Comparison of ENCODE assay signal across 8 mouse cellular contexts in the genomic region with DNA sequence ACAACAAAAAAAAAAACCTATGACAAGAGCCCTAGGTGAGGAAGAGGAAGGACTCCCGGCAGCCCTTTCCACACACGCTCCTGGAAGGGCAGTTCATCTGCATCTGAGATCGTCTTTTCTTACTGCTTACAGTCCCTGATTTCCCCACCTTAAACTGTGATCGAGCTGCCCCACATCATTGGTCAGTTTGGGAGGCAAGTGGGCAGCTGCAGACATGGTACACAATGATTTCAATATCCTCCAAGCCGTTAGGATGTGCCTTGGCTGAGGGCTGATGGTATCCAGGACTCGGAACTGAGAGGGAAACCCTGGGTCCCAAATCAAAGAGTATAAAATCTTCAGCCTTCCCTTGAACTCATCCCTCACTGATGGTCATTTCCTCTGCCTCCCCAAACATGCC. TPM values are rescaled to one million over a fixed set of nuclear protein-coding genes. Genes with fewer than 3 reads are reported as not detected.
A peak's percentile ranks its signal among the peaks of the same experiment; 100 is the strongest.
DNase-seq lines count a peak whose midpoint lies in the region; ATAC-seq lines count a peak whose summit lies in the region.

No protein-coding gene starts in this region.

- H3K9me3 ChIP-seq in heart, embryonic 13.5 days: no peaks in the 10 kb centered on the region
- H3K9me3 ChIP-seq in hindbrain, embryonic 12.5 days (replicated peaks): no peaks in the 10 kb centered on the region
- H3K9me3 ChIP-seq in midbrain, embryonic 11.5 days (ENCODE audit: control insufficient read depth, low read length): no peaks in the 10 kb centered on the region

- peaks cover 35% of the 10 kb centered on the region for H3K27me3 ChIP-seq in heart, embryonic 13.5 days (replicated peaks)
- 0 out of 2 replicates have a peak, but pooled peaks cover 3% of the 10 kb centered on the region for H3K27me3 ChIP-seq in hindbrain, embryonic 12.5 days
- H3K27me3 ChIP-seq in midbrain, embryonic 11.5 days (ENCODE audit: control insufficient read depth, insufficient read depth, low read length): no peaks in the 10 kb centered on the region

- H3K4me2 ChIP-seq in heart, embryonic 13.5 days: peak overlapping the region; percentile 92
- H3K4me2 ChIP-seq in hindbrain, embryonic 12.5 days (replicated peaks): peak overlapping the region; percentile 90
- peak overlapping the region; percentile 74 for H3K4me2 ChIP-seq in midbrain, embryonic 11.5 days

- WGBS in heart, embryonic 13.5 days: 39% methylated on average over 6 of the region's 6 CpGs
- 41% methylated on average over 6 of the region's 6 CpGs for WGBS in hindbrain, embryonic 12.5 days
- WGBS in midbrain, embryonic 11.5 days: 49% methylated on average over 6 of the region's 6 CpGs

- H3K4me3 ChIP-seq in heart, embryonic 13.5 days: peak overlapping the region; percentile 59
- peak overlapping the region; percentile 54 for H3K4me3 ChIP-seq in hindbrain, embryonic 12.5 days
- peak overlapping the region; percentile 46 for H3K4me3 ChIP-seq in midbrain, embryonic 11.5 days (ENCODE audit: low read depth, low read length)

- H3K9ac ChIP-seq in heart, embryonic 13.5 days: peak overlapping the region; percentile 81
- no peak overlapping the region for H3K9ac ChIP-seq in hindbrain, embryonic 12.5 days
- H3K9ac ChIP-seq in midbrain, embryonic 11.5 days (ENCODE audit: low read length): peak overlapping the region; percentile 71

- peaks cover 14% of the 10 kb centered on the region for H3K4me1 ChIP-seq in heart, embryonic 13.5 days
- peaks cover 21% of the 10 kb centered on the region for H3K4me1 ChIP-seq in hindbrain, embryonic 12.5 days
- peaks cover 8% of the 10 kb centered on the region for H3K4me1 ChIP-seq in midbrain, embryonic 11.5 days (ENCODE audit: control insufficient read depth, insufficient read depth, low read length)

- no peak for DNase-seq in heart, adult 9 months (ENCODE audit: low spot score in 2 of 2)
- DNase-seq in brain, adult 2 months (ENCODE audit: low read depth, low spot score): peak; percentile 41
- DNase-seq in midbrain, embryonic 11.5 days (ENCODE audit: low spot score, missing footprints): peak; percentile 67
- DNase-seq in Muller cell, postnatal 12 days (ENCODE audit: inconsistent ontology term): no peak
- no peak for DNase-seq in T-cell, adult 2 months (ENCODE audit: low spot score)

- no peak overlapping the region for H3K27ac ChIP-seq in heart, embryonic 13.5 days (replicated peaks)
- no peak overlapping the region for H3K27ac ChIP-seq in hindbrain, embryonic 12.5 days
- H3K27ac ChIP-seq in midbrain, embryonic 11.5 days (ENCODE audit: low read depth, low read length): no peak overlapping the region

- H3K36me3 ChIP-seq in heart, embryonic 13.5 days: no peaks in the 10 kb centered on the region
- H3K36me3 ChIP-seq in hindbrain, embryonic 12.5 days: peaks cover 12% of the 10 kb centered on the region; the same call in 1 of the 2 replicates
- no peaks in the 10 kb centered on the region for H3K36me3 ChIP-seq in midbrain, embryonic 11.5 days (ENCODE audit: control insufficient read depth, insufficient read depth, low read length)

- no peak for ATAC-seq in heart, embryonic 13.5 days (ENCODE audit: extremely low read depth, insufficient number of reproducible peaks, low FRiP score, low TSS enrichment)
- no peak for ATAC-seq in hindbrain, embryonic 12.5 days (ENCODE audit: low FRiP score)
- no peak for ATAC-seq in midbrain, embryonic 11.5 days (ENCODE audit: low FRiP score)
- no peak for ATAC-seq in megakaryocyte-erythroid progenitor cell, adult 5-6 weeks (replicated peaks; ENCODE audit: low FRiP score, low TSS enrichment, poor library complexity, severe bottlenecking)

RNA-seq across cellular contexts. Expression of a gene that starts 0.7 kb away (rescaled TPM):
- 1.1 and 1.9 TPM in 2 replicates for polyA plus RNA-seq in heart, embryonic 13.5 days (2015; fragmentation: Nextera tagmentation; extraction: Ambion mirVana)
- polyA plus RNA-seq in hindbrain, embryonic 12.5 days (2016; fragmentation: Nextera tagmentation; extraction: Ambion mirVana): 36.9 and 40.5 TPM in 2 replicates
- polyA plus RNA-seq in midbrain, embryonic 11.5 days (2014; fragmentation: Nextera tagmentation; extraction: Ambion mirVana): 10.3 and 10.5 TPM in 2 replicates
- total RNA-seq in megakaryocyte-erythroid progenitor cell, adult 5-6 weeks (2014; fragmentation: Nextera tagmentation): 11.5 and 18.4 TPM in 2 replicates
- total RNA-seq in megakaryocyte-erythroid progenitor cell, adult 5-6 weeks (2017): 7.5 and 19.9 TPM in 2 replicates

RNA-seq across cellular contexts. Expression of a gene that starts 27.6 kb away (rescaled TPM):
- polyA plus RNA-seq in heart, embryonic 13.5 days (2015; fragmentation: Nextera tagmentation; extraction: Ambion mirVana): 0.46 and 0.52 TPM in 2 replicates
- polyA plus RNA-seq in hindbrain, embryonic 12.5 days (2016; fragmentation: Nextera tagmentation; extraction: Ambion mirVana): 0.20 and 0.25 TPM in 2 replicates
- 0.23 and 0.28 TPM in 2 replicates for polyA plus RNA-seq in midbrain, embryonic 11.5 days (2014; fragmentation: Nextera tagmentation; extraction: Ambion mirVana)
- 0.42 TPM in 1 of 2 replicates, not detected in the other for total RNA-seq in megakaryocyte-erythroid progenitor cell, adult 5-6 weeks (2014; fragmentation: Nextera tagmentation)
- total RNA-seq in megakaryocyte-erythroid progenitor cell, adult 5-6 weeks (2017): 0.09 and 0.50 TPM in 2 replicates

RNA-seq across cellular contexts. Expression of a gene that starts 46.9 kb away (rescaled TPM):
- polyA plus RNA-seq in heart, embryonic 13.5 days (2015; fragmentation: Nextera tagmentation; extraction: Ambion mirVana): 0.40 and 0.68 TPM in 2 replicates
- polyA plus RNA-seq in hindbrain, embryonic 12.5 days (2016; fragmentation: Nextera tagmentation; extraction: Ambion mirVana): 0.14 and 0.49 TPM in 2 replicates
- 0.14 TPM in 1 of 2 replicates, not detected in the other for polyA plus RNA-seq in midbrain, embryonic 11.5 days (2014; fragmentation: Nextera tagmentation; extraction: Ambion mirVana)
- 1.2 TPM in 1 of 2 replicates, not detected in the other for total RNA-seq in megakaryocyte-erythroid progenitor cell, adult 5-6 weeks (2014; fragmentation: Nextera tagmentation)
- 0.23 TPM in 1 of 2 replicates, not detected in the other for total RNA-seq in megakaryocyte-erythroid progenitor cell, adult 5-6 weeks (2017)

RNA-seq across cellular contexts. Expression of a gene that starts 50.4 kb away (rescaled TPM):
- 23.2 and 23.7 TPM in 2 replicates for polyA plus RNA-seq in heart, embryonic 13.5 days (2015; fragmentation: Nextera tagmentation; extraction: Ambion mirVana)
- 68.0 and 68.3 TPM in 2 replicates for polyA plus RNA-seq in hindbrain, embryonic 12.5 days (2016; fragmentation: Nextera tagmentation; extraction: Ambion mirVana)
- polyA plus RNA-seq in midbrain, embryonic 11.5 days (2014; fragmentation: Nextera tagmentation; extraction: Ambion mirVana): 36.4 and 39.6 TPM in 2 replicates
- 38.9 and 54.0 TPM in 2 replicates for total RNA-seq in megakaryocyte-erythroid progenitor cell, adult 5-6 weeks (2014; fragmentation: Nextera tagmentation)
- 25.7 and 33.0 TPM in 2 replicates for total RNA-seq in megakaryocyte-erythroid progenitor cell, adult 5-6 weeks (2017)

Comparison
In these comparisons a context has a peak if more than half of its experiments do, and no peak if none do; other contexts are left out.
1. DNase-seq: peak in brain, adult 2 months (single experiment) and midbrain, embryonic 11.5 days (single experiment); none in heart, adult 9 months (0 of 2), Muller cell, postnatal 12 days (single experiment) and T-cell, adult 2 months (single experiment).
2. Peak in every context shown above with its lines, with median percentiles within 50 percentile points of each other: H3K4me2 ChIP-seq and H3K4me3 ChIP-seq.